Mouse (Mus musculus) cerebellum, adult 11 months (tissue): ENCODE results near the gene Hoxa11.
A peak's percentile ranks its signal among the peaks of the same experiment; 100 is the strongest.

Experiments used
- DNase-seq: peaks from one replicate; pipeline ENCODE4 v3.0.0; 2022

Gene Hoxa11

GRCm38 (mm10) chr6:52230516-52231165, 15.0 kb downstream of the Hoxa11 start, which contains the start of gene Hoxa9:
Hoxa9 (minus strand) TSS chr6:52231089.
- DNase-seq: no peak

DNA sequence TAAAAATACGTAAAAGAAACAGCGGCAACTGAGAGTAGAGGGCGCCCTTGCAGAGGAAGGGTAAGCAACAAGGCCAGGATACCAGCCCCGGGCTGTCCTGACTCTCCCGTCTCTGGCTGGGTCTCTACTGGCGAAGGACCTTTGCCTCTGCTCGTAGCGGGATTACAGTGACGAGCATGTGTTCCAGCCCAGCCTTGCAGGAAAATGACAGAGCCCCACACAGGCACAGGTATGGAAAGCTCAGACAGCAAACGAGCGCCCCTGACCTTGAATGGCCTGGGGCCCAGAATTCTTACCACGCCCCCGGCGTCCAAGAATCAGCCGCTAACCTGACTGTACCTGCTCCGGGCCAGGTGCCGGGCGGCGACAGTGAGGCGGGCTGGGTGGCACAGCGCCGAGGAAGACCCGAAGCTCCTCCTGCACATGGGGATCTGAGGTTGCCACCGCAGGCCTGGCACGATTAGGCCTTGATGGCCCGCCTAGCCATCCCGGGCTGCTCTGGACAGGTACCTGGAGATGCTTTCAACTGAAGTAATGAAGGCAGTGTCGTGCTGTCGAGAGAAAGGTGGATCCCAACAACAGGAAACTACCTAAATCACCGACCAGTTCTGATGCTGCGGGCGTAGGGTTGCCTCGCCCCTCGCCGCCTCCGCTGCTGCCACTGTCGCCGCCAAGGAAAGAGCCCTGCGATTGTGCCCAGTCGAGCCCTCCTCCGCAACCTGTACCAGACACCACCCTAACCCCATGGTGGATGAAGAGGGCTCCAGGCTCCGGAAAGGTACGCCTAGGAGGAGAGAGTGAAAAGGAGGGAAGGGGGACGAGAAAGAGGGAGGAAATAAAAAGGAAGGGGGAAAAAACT, 15.8 kb downstream of the Hoxa11 start:
- no peak for DNase-seq

GRCm38 (mm10) chr6:52228475-52229465, 16.8 kb downstream of the Hoxa11 start:
- no peak for DNase-seq

- no peak for DNase-seq
These were observed 18.0 kb downstream of the Hoxa11 start for GRCm38 (mm10) chr6:52227470-52228222.

- DNase-seq: no peak
These were observed 18.9 kb downstream of the Hoxa11 start for GRCm38 (mm10) chr6:52226569-52227257.

DNA sequence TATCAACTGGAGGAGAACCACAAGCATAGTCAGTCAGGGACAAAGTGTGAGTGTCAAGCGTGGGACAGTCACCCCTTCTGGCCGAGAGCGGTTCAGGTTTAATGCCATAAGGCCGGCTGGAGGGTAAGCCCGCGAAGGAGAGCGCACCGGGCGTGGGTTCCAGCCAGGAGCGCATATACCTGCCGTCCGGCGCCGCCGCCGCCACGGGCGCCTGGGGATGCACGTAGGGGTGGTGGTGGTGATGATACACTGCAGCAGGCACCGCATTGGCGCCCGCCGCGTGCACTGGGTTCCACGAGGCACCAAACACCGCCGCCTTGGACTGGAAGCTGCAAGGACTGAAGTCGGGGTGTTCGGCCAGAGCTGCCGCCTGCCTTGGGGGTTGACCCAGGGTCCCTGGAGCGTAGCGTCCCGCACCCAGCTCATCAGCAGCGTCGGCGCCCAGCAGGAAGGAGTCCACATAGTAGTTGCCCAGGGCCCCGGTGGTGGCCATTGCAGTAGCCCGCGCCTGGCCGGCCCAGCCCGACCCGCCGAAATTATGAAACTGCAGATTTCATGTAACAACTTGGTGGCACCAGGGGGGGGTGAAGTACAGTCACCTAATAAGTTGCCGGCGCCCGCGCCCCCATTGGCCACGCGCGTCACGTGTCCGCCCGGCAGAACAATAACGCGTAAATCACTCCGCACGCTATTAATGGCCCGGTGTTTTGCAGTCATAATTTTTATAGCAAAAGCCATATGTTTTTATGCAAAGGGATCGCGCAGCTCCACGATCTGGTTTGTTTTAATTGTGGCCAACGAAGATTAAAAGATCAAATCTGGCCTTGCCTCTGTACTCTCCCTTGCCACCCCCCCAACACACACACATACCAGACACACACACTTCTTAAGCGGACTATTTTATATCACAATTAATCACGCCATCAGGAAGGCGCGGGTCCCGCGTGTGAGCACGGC, 19.7 kb downstream of the Hoxa11 start:
- DNase-seq: no peak

DNA sequence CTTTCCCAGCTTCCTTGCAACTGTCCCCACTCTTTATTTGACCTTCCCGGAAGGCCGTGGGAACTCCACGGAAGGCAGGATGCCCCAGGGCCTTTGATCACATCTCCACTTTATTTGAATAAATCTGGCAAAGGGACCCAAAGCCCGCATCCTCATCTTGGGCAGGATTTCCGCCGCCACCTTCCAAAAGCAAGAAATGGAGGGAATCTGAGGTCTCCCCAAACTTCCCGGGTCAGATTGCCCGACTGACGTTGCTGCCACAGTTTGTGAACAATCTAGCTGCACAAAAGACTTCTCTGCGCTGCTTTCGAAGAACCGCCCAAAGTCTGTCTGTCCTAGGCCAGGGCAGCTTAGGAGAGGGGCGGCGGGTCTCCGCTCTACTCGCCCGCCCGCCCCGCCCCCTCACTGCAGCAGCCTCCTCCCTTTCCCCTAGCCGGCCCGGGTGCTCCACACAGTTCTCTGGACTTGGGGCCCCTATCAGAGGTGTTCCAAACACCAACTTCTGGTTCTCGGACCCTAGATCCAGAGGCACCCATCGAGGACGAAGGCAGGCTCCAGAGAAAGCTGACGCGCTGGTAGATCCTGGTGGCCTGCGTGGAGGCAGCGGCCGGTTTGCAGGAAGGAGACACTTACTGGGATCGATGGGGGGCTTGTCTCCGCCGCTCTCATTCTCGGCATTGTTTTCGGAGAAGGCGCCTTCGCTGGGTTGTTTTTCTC, 20.6 kb downstream of the Hoxa11 start:
- no peak for DNase-seq

GRCm38 (mm10) chr6:52223939-52224760, 21.5 kb downstream of the Hoxa11 start:
- no peak for DNase-seq

GRCm38 (mm10) chr6:52222729-52223128, 22.9 kb downstream of the Hoxa11 start:
- no peak for DNase-seq

DNA sequence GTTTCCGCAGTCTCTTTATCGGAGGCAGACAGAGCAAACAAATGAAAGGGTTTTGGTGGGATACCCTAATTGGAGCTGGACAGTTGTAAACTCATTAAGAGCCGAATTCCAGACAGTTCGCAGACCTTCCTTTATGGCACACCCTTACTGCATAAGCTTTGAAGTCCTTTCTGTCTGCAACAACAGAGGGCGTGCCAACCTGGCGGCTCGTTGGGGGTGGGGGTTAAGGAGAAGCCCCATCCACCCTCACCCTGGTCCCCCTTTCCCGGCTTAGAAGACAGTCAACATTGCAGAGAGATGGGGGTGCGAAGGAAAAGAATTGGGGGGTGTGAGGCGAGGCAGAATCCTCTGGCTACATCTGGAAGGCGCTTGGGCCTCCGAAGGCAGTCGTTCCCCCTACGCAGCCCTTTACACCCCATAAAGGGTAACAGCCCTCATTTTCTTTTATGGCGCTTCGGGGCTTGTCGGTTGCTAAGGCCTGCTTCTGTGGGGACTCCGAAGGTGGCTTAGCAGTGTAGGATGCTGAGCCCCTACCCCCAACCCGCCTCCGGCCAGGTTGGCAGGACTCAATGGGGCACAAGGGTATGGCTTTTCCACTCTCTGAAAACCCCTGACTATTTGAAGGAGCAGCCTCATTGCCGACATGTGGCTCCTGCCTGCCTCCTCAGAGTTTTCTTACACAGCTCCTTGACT, 23.5 kb downstream of the Hoxa11 start:
- DNase-seq: no peak

- peak; percentile 71 for DNase-seq
These were observed 24.1 kb downstream of the Hoxa11 start, which contains the start of gene Hoxa7 for GRCm38 (mm10) chr6:52221337-52221992. Hoxa7 (minus strand) TSS chr6:52221854.

DNA sequence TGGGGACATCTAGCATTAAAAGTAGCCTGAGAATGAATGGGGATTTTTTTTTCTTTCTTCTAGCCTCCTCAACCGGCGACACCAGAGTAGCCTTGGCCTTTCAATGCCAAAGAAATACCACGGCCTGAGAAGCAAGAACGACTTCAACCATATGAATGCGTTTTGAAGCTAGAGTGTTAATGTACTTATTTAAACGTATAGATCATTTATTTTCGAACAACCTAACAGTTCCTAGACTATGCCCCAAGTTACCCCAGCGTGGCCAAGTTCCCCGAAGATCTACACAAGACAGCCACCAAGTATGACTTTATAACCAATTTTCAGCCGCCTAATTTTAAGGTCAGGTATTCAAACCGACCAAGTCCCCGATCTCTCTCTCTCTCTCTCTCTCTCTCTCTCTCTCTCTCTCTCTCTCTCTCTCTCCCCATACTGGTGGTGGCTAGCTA, 24.7 kb downstream of the Hoxa11 start:
- DNase-seq: no peak

GRCm38 (mm10) chr6:52220003-52220864, 25.4 kb downstream of the Hoxa11 start:
- DNase-seq: no peak

DNA sequence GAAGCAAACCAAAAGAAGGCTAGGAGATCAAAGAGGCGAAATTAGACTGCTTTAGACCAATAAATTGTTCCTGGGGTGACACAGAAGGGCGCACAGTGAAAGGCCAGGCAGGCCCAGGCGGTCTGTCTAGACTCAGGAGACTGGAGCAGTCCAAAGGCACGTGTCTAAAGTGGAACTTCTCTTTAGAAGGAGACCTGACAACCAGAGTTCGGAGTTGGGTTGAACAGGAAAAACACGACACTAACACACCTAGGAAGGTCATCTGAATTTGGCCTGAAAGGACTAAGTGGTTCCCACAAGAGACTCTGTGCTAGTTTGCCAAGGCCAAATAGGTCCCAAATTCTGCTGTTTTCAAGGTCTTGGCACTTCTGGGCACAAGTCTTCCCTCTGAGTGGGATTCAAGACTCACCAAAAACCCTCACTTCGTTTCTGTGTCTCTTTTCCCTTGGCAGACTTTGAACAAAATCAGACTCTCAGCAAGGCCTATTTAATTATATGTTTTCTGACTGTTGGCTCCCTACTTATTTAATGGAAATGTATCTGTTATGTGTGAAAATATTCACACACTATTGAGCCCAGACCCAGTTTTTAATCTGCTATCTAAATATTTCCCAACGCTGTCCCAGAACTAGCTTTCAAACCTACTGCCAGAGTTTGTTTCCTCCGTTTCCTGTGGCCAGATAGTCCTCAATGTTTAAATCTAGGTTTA, 26.2 kb downstream of the Hoxa11 start:
- DNase-seq: no peak

DNA sequence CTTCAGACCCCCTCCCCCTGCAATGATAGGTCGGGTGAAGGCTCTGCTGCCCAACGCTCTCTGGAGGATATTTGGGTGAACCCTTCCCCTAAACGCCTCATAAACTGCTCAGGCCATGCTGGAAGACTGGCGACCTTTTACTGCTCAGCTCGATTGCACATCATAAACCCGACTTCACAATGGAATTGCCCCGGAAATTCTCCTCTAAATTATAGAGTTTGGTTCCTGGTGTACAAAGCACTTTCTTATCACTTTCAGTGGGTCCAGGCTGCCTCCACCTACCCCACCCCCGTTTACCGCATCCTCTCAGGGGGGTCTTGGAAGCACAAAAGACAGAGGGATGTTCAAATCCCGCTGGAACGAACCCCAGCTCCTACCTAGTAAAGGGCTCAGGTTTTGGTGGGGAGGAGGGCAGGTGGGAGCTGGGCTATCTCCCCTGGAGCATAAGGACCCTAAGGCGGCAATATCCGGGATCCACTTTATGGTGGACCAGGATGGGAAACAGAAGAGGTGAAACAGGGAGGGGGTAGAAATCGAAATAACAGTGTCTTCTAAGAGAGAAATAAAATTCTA, 26.9 kb downstream of the Hoxa11 start:
- no peak for DNase-seq
